In the genomic region with DNA sequence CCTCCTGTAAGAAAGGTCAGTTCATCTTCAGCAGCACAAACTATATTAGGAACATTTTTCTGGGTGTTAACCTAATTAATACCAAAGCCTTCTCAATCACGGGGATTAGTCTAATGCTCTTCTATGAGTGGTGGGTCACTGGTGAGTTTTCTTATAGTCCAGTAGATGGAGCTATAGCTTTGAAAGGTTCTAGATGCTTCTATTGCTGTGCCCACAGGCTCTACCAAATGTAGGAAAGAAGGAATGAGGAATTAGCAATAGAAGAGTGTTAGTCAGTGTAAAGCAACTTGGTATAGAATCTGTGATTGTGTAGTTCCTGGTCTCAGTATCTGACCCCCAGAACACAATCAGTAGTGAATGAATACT, we compare ENCODE assay signal across 9 mouse cellular contexts.
DNase-seq lines count a peak whose midpoint lies in the region; ATAC-seq and TF ChIP-seq lines count a peak whose summit lies in the region.
"Had no signal": no experiment of that assay in that cellular context is flagged by ENCODE, and none has a peak within 500 bp of the region (broad histone marks: within the 10 kb centered on the region; RNA-seq: fewer than 3 reads in every experiment).

No protein-coding gene starts in this region.

- TF ChIP-seq EP300 in MEL (IDR thresholded peaks at IDR 0.05; ENCODE audit: low read depth in 1 of 2, low read length in 2 of 2) = no peak

- no peaks in the 10 kb centered on the region for H3K36me3 ChIP-seq in forebrain, embryonic 13.5 days (ENCODE audit: poor library complexity, severe bottlenecking)
- no peaks in the 10 kb centered on the region for H3K36me3 ChIP-seq in forebrain, embryonic 16.5 days (ENCODE audit: control insufficient read depth, insufficient read depth)
- no peaks in the 10 kb centered on the region for H3K36me3 ChIP-seq in MEL (ENCODE audit: control insufficient read depth in 1 of 2, insufficient read depth in 2 of 2, low read length in 2 of 2)
- H3K36me3 ChIP-seq: neural tube, embryonic 12.5 days had no signal

- H3K27ac ChIP-seq in forebrain, embryonic 13.5 days = no peak overlapping the region
- H3K27ac ChIP-seq in forebrain, embryonic 16.5 days (ENCODE audit: low read length) = no peak overlapping the region
- no peak overlapping the region for H3K27ac ChIP-seq in MEL (ENCODE audit: control insufficient read depth, low read depth, low read length)
- H3K27ac ChIP-seq: neural tube, embryonic 12.5 days had no signal

- 0 out of 2 replicates have a peak, but pooled peaks have one; percentile 33 for ATAC-seq in forebrain, embryonic 13.5 days
- ATAC-seq in forebrain, embryonic 16.5 days = no peak
- ATAC-seq in megakaryocyte, adult 5-6 weeks (ENCODE audit: poor library complexity, severe bottlenecking) = peak; percentile 69

- H3K4me3 ChIP-seq in forebrain, embryonic 13.5 days = no peak overlapping the region
- H3K4me3 ChIP-seq in forebrain, embryonic 16.5 days (replicated peaks; ENCODE audit: low read length) = no peak overlapping the region
- no peak overlapping the region for H3K4me3 ChIP-seq in MEL (ENCODE audit: control insufficient read depth in 1 of 2, insufficient read depth in 1 of 2, low read depth in 2 of 2, low read length in 2 of 2)
- H3K4me3 ChIP-seq: neural tube, embryonic 12.5 days had no signal

- DNase-seq in layer of hippocampus, adult 9-10 months (ENCODE audit: low spot score) = peak; percentile 7
- no peak for DNase-seq in layer of hippocampus, postnatal 10 days (ENCODE audit: low spot score in 2 of 2)
- peak; percentile 37 for DNase-seq in MEL (ENCODE audit: low read depth, low spot score)
- no peak for DNase-seq in adrenal gland, postnatal 10 days
- DNase-seq in right cerebral cortex, postnatal 4 days = no peak

- no peaks in the 10 kb centered on the region for H3K4me1 ChIP-seq in forebrain, embryonic 13.5 days
- no peaks in the 10 kb centered on the region for H3K4me1 ChIP-seq in forebrain, embryonic 16.5 days (replicated peaks; ENCODE audit: control insufficient read depth, insufficient read depth, low read length)
- H3K4me1 ChIP-seq in MEL (ENCODE audit: control insufficient read depth in 1 of 2, insufficient read depth in 2 of 2, low read length in 2 of 2) = no peaks in the 10 kb centered on the region
- H3K4me1 ChIP-seq: neural tube, embryonic 12.5 days had no signal

- 11% methylated on average over 1 of the region's 1 CpGs for WGBS in forebrain, embryonic 13.5 days
- 10% methylated on average over 1 of the region's 1 CpGs for WGBS in forebrain, embryonic 16.5 days

- peak; percentile 71 for TF ChIP-seq RAD21 in MEL (IDR thresholded peaks at IDR 0.05; ENCODE audit: low read depth, low read length)

- no peaks in the 10 kb centered on the region for H3K27me3 ChIP-seq in forebrain, embryonic 13.5 days
- no peaks in the 10 kb centered on the region for H3K27me3 ChIP-seq in forebrain, embryonic 16.5 days (replicated peaks; ENCODE audit: control insufficient read depth, insufficient read depth, low read length)
- H3K27me3 ChIP-seq in MEL (ENCODE audit: control insufficient read depth in 1 of 2, insufficient read depth in 2 of 2, low read length in 2 of 2) = peaks cover 1 to 13% of the 10 kb centered on the region in 2 experiments; a peak in 3 of 4 replicates
- H3K27me3 ChIP-seq: neural tube, embryonic 12.5 days had no signal

- H3K9ac ChIP-seq in forebrain, embryonic 13.5 days = no peak overlapping the region
- no peak overlapping the region for H3K9ac ChIP-seq in forebrain, embryonic 16.5 days (replicated peaks; ENCODE audit: low read depth, low read length)
- no peak overlapping the region for H3K9ac ChIP-seq in MEL (ENCODE audit: control insufficient read depth, low read depth, low read length, poor library complexity, severe bottlenecking)
- H3K9ac ChIP-seq: neural tube, embryonic 12.5 days had no signal

- peak in 2 of 3 experiments; percentile 18 to 71; a peak in 3 of 6 replicates for TF ChIP-seq CTCF in MEL (IDR thresholded peaks at IDR 0.05 in 2 of 3, conservative IDR thresholded peaks at IDR 0.05 in 1 of 3; ENCODE audit: control insufficient read depth in 1 of 3, insufficient read depth in 1 of 3, low read depth in 2 of 3, low read length in 3 of 3, poor library complexity in 1 of 3, severe bottlenecking in 1 of 3)

- no peak for TF ChIP-seq POLR2A in MEL (IDR thresholded peaks at IDR 0.05; ENCODE audit: control insufficient read depth in 1 of 2, insufficient read depth in 1 of 2, low read depth in 1 of 2, low read length in 2 of 2, poor library complexity in 1 of 2)

- no peaks in the 10 kb centered on the region for H3K9me3 ChIP-seq in forebrain, embryonic 13.5 days (replicated peaks)
- H3K9me3 ChIP-seq in forebrain, embryonic 16.5 days (ENCODE audit: control insufficient read depth, low read length) = no peaks in the 10 kb centered on the region
- no peaks in the 10 kb centered on the region for H3K9me3 ChIP-seq in MEL (replicated peaks; ENCODE audit: insufficient read depth, low read length)
- H3K9me3 ChIP-seq: neural tube, embryonic 12.5 days had no signal

- H3K4me2 ChIP-seq in forebrain, embryonic 13.5 days = no peak overlapping the region
- H3K4me2 ChIP-seq in forebrain, embryonic 16.5 days (ENCODE audit: low read length) = no peak overlapping the region
- H3K4me2 ChIP-seq: neural tube, embryonic 12.5 days had no signal

- no peaks in the 10 kb centered on the region for H3K79me2 ChIP-seq in MEL (ENCODE audit: control insufficient read depth, insufficient read depth, low read length, poor library complexity)

TF ChIP-seq in MEL, 35 proteins besides CTCF, POLR2A, EP300 and RAD21:
- TF ChIP-seq SMC3 (IDR thresholded peaks at IDR 0.05; ENCODE audit: low read depth, low read length) = peak; percentile 81
- TF ChIP-seq ZC3H11A (IDR thresholded peaks at IDR 0.05; ENCODE audit: low read depth, low read length) = peak; percentile 58
- TF ChIP-seq UBTF (IDR thresholded peaks at IDR 0.05; ENCODE audit: borderline replicate concordance, insufficient read depth, low read depth, low read length) = no peak

Comparison
In these comparisons a context has a peak if more than half of its experiments do, and no peak if none do; other contexts are left out.
1. DNase-seq: peak in layer of hippocampus, adult 9-10 months (single experiment) and MEL (single experiment); none in layer of hippocampus, postnatal 10 days (0 of 2), adrenal gland, postnatal 10 days (single experiment) and right cerebral cortex, postnatal 4 days (single experiment).